Mouse (Mus musculus) frontal cortex, postnatal 14 days (tissue): ENCODE measurements around the gene Aqp7.

Experiments used
- DNase-seq, 2 experiments: peaks; one replicate each; pipeline ENCODE4 v3.0.0; 2022; ENCODE audit warnings: low spot score in 2 of 2

Aqp7 gene

GRCm38 (mm10) chr4:41057361-41057760 lies 9.4 kb upstream of the Aqp7 start:
- DNase-seq, result no peak

- DNase-seq, result no peak
Measured at GRCm38 (mm10) chr4:41056742-41057332, 8.9 kb upstream of the Aqp7 start.

- DNase-seq, result no peak
Measured at GRCm38 (mm10) chr4:41056253-41056652, 8.3 kb upstream of the Aqp7 start.

GRCm38 (mm10) chr4:41055111-41055510 lies 7.2 kb upstream of the Aqp7 start:
- DNase-seq, result no peak

GRCm38 (mm10) chr4:41051781-41052180 lies 3.8 kb upstream of the Aqp7 start:
- DNase-seq, result no peak

- peak; percentile 42 to 78 for DNase-seq
Measured at GRCm38 (mm10) chr4:41050726-41051675, 3.1 kb upstream of the Aqp7 start.

- no peak for DNase-seq
Measured at GRCm38 (mm10) chr4:41048926-41049325, 987 bp upstream of the Aqp7 start.

- DNase-seq, result no peak
Measured at GRCm38 (mm10) chr4:41046254-41046795, 1.6 kb downstream of the Aqp7 start.

- no peak for DNase-seq
Measured at GRCm38 (mm10) chr4:41045288-41045687, 2.7 kb downstream of the Aqp7 start.

- no peak for DNase-seq
Measured at GRCm38 (mm10) chr4:41043961-41044360, 4.0 kb downstream of the Aqp7 start.

- no peak for DNase-seq
Measured at GRCm38 (mm10) chr4:41042880-41043279, 5.1 kb downstream of the Aqp7 start.

- no peak for DNase-seq
Measured at GRCm38 (mm10) chr4:41040983-41041382, 7.0 kb downstream of the Aqp7 start.

GRCm38 (mm10) chr4:41037942-41038341 lies 10.0 kb downstream of the Aqp7 start:
- no peak for DNase-seq

- DNase-seq, result no peak
Measured at GRCm38 (mm10) chr4:41031242-41031641, 16.7 kb downstream of the Aqp7 start.

GRCm38 (mm10) chr4:41029372-41029771 lies 18.6 kb downstream of the Aqp7 start:
- peak; percentile 47 to 49 for DNase-seq

GRCm38 (mm10) chr4:41028272-41028671 lies 19.7 kb downstream of the Aqp7 start:
- DNase-seq, result no peak

GRCm38 (mm10) chr4:41027872-41028271 lies 20.1 kb downstream of the Aqp7 start:
- no peak for DNase-seq

- no peak for DNase-seq
Measured at GRCm38 (mm10) chr4:41026086-41026787, 21.7 kb downstream of the Aqp7 start.

- DNase-seq, result no peak
Measured at GRCm38 (mm10) chr4:41021094-41021493, 26.8 kb downstream of the Aqp7 start.

- no peak for DNase-seq
Measured at GRCm38 (mm10) chr4:41015798-41016197, 32.1 kb downstream of the Aqp7 start.

GRCm38 (mm10) chr4:41013351-41013750 lies 34.6 kb downstream of the Aqp7 start:
- DNase-seq, result no peak
